Mouse (Mus musculus): ENCODE measurements around the gene Duox1. TPM values are rescaled to one million over a fixed set of nuclear protein-coding genes. Genes with fewer than 3 reads are reported as not detected.

Duox1 gene
- polyA plus RNA-seq, 1 experiment from 2014 or later, result 0.06 TPM

GRCm38 (mm10) chr2:122305097-122305892 lies 10.2 kb upstream of the Duox1 start:
- no peaks in the 10 kb centered on the region for H3K36me3 ChIP-seq (ENCODE audit: control insufficient read depth, insufficient read depth, low read length)
- H3K9ac ChIP-seq (ENCODE audit: low read length), result no peak overlapping the region
- H3K4me1 ChIP-seq (ENCODE audit: control insufficient read depth, insufficient read depth, low read length), result peaks cover 11% of the 10 kb centered on the region; the same call in 1 of the 2 replicates
- no peak overlapping the region for H3K27ac ChIP-seq (ENCODE audit: low read depth, low read length)
- H3K27me3 ChIP-seq (replicated peaks; ENCODE audit: control insufficient read depth, insufficient read depth, low read length), result peaks cover 29% of the 10 kb centered on the region
- 86% methylated on average over 16 of the region's 16 CpGs for WGBS
- ATAC-seq (no peak), DNase-seq (ENCODE audit: low spot score) (no peak)
- no peak overlapping the region for H3K4me2 ChIP-seq (ENCODE audit: low read length)
- H3K9me3 ChIP-seq (replicated peaks; ENCODE audit: control insufficient read depth, low read length), result no peaks in the 10 kb centered on the region
- H3K4me3 ChIP-seq (ENCODE audit: low read depth, low read length), result no peak overlapping the region

GRCm38 (mm10) chr2:122306184-122306583 lies 9.3 kb upstream of the Duox1 start:
- WGBS, result 56% methylated on average over 4 of the region's 4 CpGs
- Histone ChIP-seq H3K27ac (ENCODE audit: low read depth, low read length) (no peak overlapping the region), H3K36me3 (ENCODE audit: control insufficient read depth, insufficient read depth, low read length) (no peaks in the 10 kb centered on the region), H3K4me3 (ENCODE audit: low read depth, low read length) (no peak overlapping the region), H3K4me1 (ENCODE audit: control insufficient read depth, insufficient read depth, low read length) (peaks cover 8% of the 10 kb centered on the region; the same call in 1 of the 2 replicates), H3K27me3 (replicated peaks; ENCODE audit: control insufficient read depth, insufficient read depth, low read length) (peaks cover 20% of the 10 kb centered on the region), H3K9ac (ENCODE audit: low read length) (no peak overlapping the region), H3K4me2 (ENCODE audit: low read length) (no peak overlapping the region), H3K9me3 (replicated peaks; ENCODE audit: control insufficient read depth, low read length) (no peaks in the 10 kb centered on the region)
- ATAC-seq, result no peak
- DNase-seq (ENCODE audit: low spot score), result no peak

DNA sequence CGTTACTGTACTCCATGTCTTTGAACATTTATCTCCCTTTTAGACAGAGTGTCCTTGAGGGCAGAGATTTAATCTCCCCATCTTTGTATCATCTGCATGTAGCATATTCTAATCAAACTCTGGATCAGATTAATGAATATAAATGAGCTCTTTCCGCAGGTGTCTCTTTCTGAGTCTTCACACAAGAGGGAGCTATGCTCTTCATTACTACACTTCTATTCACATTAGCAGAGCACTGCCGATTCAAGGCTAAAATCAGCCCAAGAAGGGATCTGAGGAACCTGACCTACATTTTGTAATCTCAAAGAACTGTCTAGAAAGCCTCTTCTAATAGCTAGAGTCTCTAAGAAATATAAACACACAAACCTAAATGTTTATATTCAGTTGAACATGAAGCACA lies 5.8 kb upstream of the Duox1 start:
- H3K27ac ChIP-seq (ENCODE audit: low read depth, low read length), result no peak overlapping the region
- 38% methylated on average over 3 of the region's 3 CpGs for WGBS
- H3K4me3 ChIP-seq (ENCODE audit: low read depth, low read length), result no peak overlapping the region
- no peaks in the 10 kb centered on the region for H3K36me3 ChIP-seq (ENCODE audit: control insufficient read depth, insufficient read depth, low read length)
- no peak for DNase-seq (ENCODE audit: low spot score)
- peaks cover 24% of the 10 kb centered on the region for H3K27me3 ChIP-seq (replicated peaks; ENCODE audit: control insufficient read depth, insufficient read depth, low read length)
- no peak overlapping the region for H3K9ac ChIP-seq (ENCODE audit: low read length)
- no peaks in the 10 kb centered on the region for H3K9me3 ChIP-seq (replicated peaks; ENCODE audit: control insufficient read depth, low read length)
- ATAC-seq, result no peak
- peaks cover 4% of the 10 kb centered on the region; the same call in 1 of the 2 replicates for H3K4me1 ChIP-seq (ENCODE audit: control insufficient read depth, insufficient read depth, low read length)
- H3K4me2 ChIP-seq (ENCODE audit: low read length), result no peak overlapping the region

DNA sequence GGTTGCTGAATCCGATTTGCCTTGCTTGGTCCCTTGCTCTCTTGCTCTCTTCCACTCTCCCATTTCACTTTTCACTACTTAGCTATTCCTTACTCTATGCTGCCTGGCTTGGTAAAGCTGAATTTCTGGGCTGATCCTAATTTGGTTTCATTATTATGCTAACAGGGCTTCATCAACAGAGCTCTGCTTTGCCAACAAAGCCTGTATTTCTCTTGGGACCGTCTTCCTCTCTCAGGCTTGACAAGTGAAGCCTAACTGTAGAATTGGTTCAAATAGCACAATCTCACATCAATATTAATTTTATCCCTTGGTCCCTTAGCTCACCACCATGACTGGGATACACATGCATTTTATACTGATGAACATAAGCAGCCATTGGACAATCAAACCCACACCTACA lies 3.9 kb upstream of the Duox1 start:
- Histone ChIP-seq H3K27ac (ENCODE audit: low read depth, low read length) (no peak overlapping the region), H3K27me3 (replicated peaks; ENCODE audit: control insufficient read depth, insufficient read depth, low read length) (peaks cover 26% of the 10 kb centered on the region), H3K9me3 (replicated peaks; ENCODE audit: control insufficient read depth, low read length) (no peaks in the 10 kb centered on the region), H3K9ac (ENCODE audit: low read length) (no peak overlapping the region), H3K4me1 (ENCODE audit: control insufficient read depth, insufficient read depth, low read length) (peaks cover 4% of the 10 kb centered on the region; the same call in 1 of the 2 replicates), H3K36me3 (ENCODE audit: control insufficient read depth, insufficient read depth, low read length) (no peaks in the 10 kb centered on the region), H3K4me3 (ENCODE audit: low read depth, low read length) (no peak overlapping the region), H3K4me2 (ENCODE audit: low read length) (no peak overlapping the region)
- no peak for ATAC-seq
- no peak for DNase-seq (ENCODE audit: low spot score)
- WGBS, result 35% methylated on average over 2 of the region's 2 CpGs

DNA sequence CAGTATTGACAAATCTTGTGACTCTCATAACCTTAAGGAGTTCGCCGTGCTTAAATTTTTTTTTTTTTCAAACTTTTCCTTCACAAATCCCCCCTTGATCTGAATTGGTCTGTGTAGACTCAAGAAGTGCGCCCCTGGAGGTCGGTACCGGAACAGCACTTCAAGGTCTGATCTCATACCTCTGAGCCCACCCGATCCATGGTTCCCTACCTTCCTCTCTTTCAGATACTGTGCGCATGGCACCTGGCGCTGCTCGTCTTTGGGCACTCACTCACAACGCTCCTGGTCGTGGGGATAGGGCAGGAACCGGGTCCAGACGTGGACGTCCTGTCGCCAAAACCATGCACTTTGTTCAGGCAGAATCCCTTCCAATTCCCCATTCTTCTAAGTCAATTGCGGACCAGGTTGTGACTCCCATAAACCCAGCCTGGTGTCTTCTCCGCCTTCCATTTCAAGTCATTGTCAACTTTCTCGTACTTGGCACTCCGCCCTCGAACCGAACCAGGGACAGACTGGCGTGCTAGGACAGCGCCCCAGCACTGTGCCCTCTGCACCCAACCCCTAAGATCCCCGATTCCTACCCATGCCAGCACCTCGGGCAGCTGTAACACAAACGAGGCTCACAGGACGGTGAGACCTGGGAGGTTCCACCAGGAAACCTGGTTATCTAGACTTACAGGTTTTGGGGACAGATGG lies 2.6 kb upstream of the Duox1 start:
- peak; percentile 78 for DNase-seq (ENCODE audit: low spot score)
- Histone ChIP-seq H3K9me3 (replicated peaks; ENCODE audit: control insufficient read depth, low read length) (no peaks in the 10 kb centered on the region), H3K4me1 (ENCODE audit: control insufficient read depth, insufficient read depth, low read length) (peaks cover 4% of the 10 kb centered on the region; the same call in 1 of the 2 replicates), H3K4me2 (ENCODE audit: low read length) (peak overlapping the region; percentile 36), H3K36me3 (ENCODE audit: control insufficient read depth, insufficient read depth, low read length) (no peaks in the 10 kb centered on the region), H3K27ac (ENCODE audit: low read depth, low read length) (no peak overlapping the region), H3K27me3 (replicated peaks; ENCODE audit: control insufficient read depth, insufficient read depth, low read length) (peaks cover 20% of the 10 kb centered on the region), H3K9ac (ENCODE audit: low read length) (no peak overlapping the region), H3K4me3 (ENCODE audit: low read depth, low read length) (no peak overlapping the region)
- ATAC-seq, result peak; percentile 52; the same call in 1 of the 2 replicates
- WGBS, result 3% methylated on average over 27 of the region's 27 CpGs

DNA sequence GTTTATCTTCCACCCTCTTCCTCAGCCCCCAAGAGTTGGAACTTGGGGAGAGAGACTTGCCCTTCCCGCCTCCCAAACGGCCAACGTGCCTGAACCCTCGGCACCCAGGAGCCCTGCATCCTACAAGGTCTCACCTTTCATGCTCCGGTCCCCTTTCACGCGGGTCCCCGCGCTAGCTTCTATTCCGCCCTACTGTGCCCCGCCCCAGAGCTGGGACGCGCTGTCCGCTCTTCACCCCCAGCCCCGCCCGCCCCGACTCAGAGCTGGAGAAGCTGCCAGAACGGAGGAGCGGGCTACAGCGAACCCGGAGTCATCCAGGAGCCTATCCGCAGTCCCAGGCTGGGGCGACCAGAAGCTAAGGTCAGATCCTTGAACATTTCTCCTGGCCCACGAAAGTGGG lies 1.9 kb upstream of the Duox1 start, which contains the start of gene Duoxa1:
TSS of gene Duoxa1 (minus strand) at position 195 of the 400 bp plus-strand sequence.
- Histone ChIP-seq H3K27ac (ENCODE audit: low read depth, low read length) (no peak within 1 kb of the TSS), H3K4me2 (ENCODE audit: low read length) (peak within 1 kb of the TSS; percentile 36), H3K27me3 (replicated peaks; ENCODE audit: control insufficient read depth, insufficient read depth, low read length) (peaks cover 20% of the 10 kb centered on the region), H3K9me3 (replicated peaks; ENCODE audit: control insufficient read depth, low read length) (no peaks in the 10 kb centered on the region), H3K4me3 (ENCODE audit: low read depth, low read length) (0 out of 2 replicates have a peak within 1 kb of the TSS, but pooled peaks have one; percentile 4), H3K9ac (ENCODE audit: low read length) (no peak within 1 kb of the TSS), H3K36me3 (ENCODE audit: control insufficient read depth, insufficient read depth, low read length) (no peaks in the 10 kb centered on the region), H3K4me1 (ENCODE audit: control insufficient read depth, insufficient read depth, low read length) (peaks cover 4% of the 10 kb centered on the region; the same call in 1 of the 2 replicates)
- no peak for DNase-seq (ENCODE audit: low spot score)
- 2% methylated on average over 24 of the region's 24 CpGs for WGBS
- ATAC-seq, result 0 out of 2 replicates have a peak, but pooled peaks have one; percentile 34

DNA sequence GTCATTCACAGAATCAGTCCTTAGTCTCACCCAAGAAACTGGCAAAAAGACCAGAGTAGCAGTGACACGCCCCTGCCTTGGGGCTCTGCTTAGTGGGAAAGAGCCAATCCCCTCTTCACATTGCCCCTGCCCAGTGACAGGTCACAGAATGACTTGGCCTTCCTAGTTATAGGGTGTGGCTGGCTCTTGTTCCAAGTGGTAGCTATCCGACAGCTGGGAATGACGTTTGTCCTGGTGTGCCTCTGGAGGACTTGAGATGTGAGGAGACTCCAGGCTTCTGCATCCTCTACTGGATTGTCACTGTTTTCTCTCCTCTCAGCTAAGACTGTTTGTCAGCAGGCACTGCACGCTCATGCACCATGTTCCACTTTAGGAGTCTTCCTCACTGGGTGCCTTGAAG lies 1.9 kb downstream of the Duox1 start:
- DNase-seq (ENCODE audit: low spot score), result no peak
- no peak for ATAC-seq
- Histone ChIP-seq H3K36me3 (ENCODE audit: control insufficient read depth, insufficient read depth, low read length) (no peaks in the 10 kb centered on the region), H3K4me1 (ENCODE audit: control insufficient read depth, insufficient read depth, low read length) (peaks cover 4% of the 10 kb centered on the region; the same call in 1 of the 2 replicates), H3K27ac (ENCODE audit: low read depth, low read length) (no peak overlapping the region), H3K9ac (ENCODE audit: low read length) (no peak overlapping the region), H3K9me3 (replicated peaks; ENCODE audit: control insufficient read depth, low read length) (no peaks in the 10 kb centered on the region), H3K27me3 (replicated peaks; ENCODE audit: control insufficient read depth, insufficient read depth, low read length) (peaks cover 20% of the 10 kb centered on the region), H3K4me3 (ENCODE audit: low read depth, low read length) (no peak overlapping the region), H3K4me2 (ENCODE audit: low read length) (no peak overlapping the region)
- 76% methylated on average over 4 of the region's 4 CpGs for WGBS

- DNase-seq (ENCODE audit: low spot score), result no peak
- H3K9me3 ChIP-seq (replicated peaks; ENCODE audit: control insufficient read depth, low read length), result no peaks in the 10 kb centered on the region
- WGBS, result 69% methylated on average over 3 of the region's 3 CpGs
- no peak overlapping the region for H3K9ac ChIP-seq (ENCODE audit: low read length)
- H3K27ac ChIP-seq (ENCODE audit: low read depth, low read length), result no peak overlapping the region
- H3K4me1 ChIP-seq (ENCODE audit: control insufficient read depth, insufficient read depth, low read length), result no peaks in the 10 kb centered on the region
- no peak overlapping the region for H3K4me2 ChIP-seq (ENCODE audit: low read length)
- no peaks in the 10 kb centered on the region for H3K36me3 ChIP-seq (ENCODE audit: control insufficient read depth, insufficient read depth, low read length)
- ATAC-seq, result no peak
- H3K27me3 ChIP-seq (replicated peaks; ENCODE audit: control insufficient read depth, insufficient read depth, low read length), result no peaks in the 10 kb centered on the region
- no peak overlapping the region for H3K4me3 ChIP-seq (ENCODE audit: low read depth, low read length)
These were observed 8.5 kb downstream of the Duox1 start for GRCm38 (mm10) chr2:122323960-122324359.

DNA sequence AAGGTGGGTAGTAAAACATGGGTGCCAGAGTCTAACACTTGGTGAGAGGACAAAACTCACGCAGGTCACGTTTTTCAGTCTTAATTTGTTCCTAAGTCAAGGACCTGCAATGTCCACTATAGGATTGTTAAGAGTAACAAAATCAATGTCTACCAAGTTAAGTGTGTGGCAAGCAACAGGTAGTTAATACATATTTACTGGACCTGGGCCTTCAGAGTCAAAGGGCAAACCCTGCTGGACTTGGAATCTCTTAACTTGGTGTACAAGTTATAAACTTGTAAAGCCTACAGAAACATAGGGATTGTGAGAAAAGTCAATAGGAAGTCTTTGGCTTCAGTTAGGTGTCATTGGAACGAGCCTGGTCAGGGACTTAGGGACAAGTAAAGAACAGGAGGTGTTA lies 9.1 kb downstream of the Duox1 start:
- Histone ChIP-seq H3K9ac (ENCODE audit: low read length) (no peak overlapping the region), H3K27ac (ENCODE audit: low read depth, low read length) (no peak overlapping the region), H3K9me3 (replicated peaks; ENCODE audit: control insufficient read depth, low read length) (no peaks in the 10 kb centered on the region), H3K27me3 (replicated peaks; ENCODE audit: control insufficient read depth, insufficient read depth, low read length) (no peaks in the 10 kb centered on the region), H3K4me3 (ENCODE audit: low read depth, low read length) (no peak overlapping the region), H3K36me3 (ENCODE audit: control insufficient read depth, insufficient read depth, low read length) (no peaks in the 10 kb centered on the region), H3K4me2 (ENCODE audit: low read length) (no peak overlapping the region), H3K4me1 (ENCODE audit: control insufficient read depth, insufficient read depth, low read length) (no peaks in the 10 kb centered on the region)
- ATAC-seq, result no peak
- no peak for DNase-seq (ENCODE audit: low spot score)
- 82% methylated on average over 3 of the region's 3 CpGs for WGBS
